Mouse (Mus musculus): ENCODE results near the gene Ppp1r18.

DNA sequence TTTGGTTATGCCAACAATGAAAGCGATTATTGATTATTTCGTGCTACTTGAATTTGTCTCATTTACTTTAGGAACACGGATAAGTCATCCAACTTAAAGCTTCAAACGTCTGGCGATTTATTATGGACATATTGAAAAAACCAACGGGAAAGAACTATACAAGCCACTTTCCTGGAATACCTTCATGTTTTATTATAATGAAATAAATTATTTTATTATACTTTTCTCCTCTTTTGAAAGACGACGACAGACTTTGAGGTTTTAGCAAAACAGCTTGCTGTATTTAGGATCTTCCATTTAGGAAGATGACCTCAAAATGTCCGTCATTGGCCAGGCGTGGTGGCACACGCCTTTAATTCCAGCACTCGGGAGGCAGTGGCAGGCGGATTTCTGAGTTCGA, 24.8 kb upstream of the Ppp1r18 start:
- TF ChIP-seq EP300 (IDR thresholded peaks at IDR 0.05; ENCODE audit: low read depth) = no peak
- no peak for TF ChIP-seq CTCF (IDR thresholded peaks at IDR 0.05; ENCODE audit: low read depth)
